Mouse (Mus musculus): ENCODE data around the gene Wwtr1. TPM values are rescaled to one million over a fixed set of nuclear protein-coding genes. Genes with fewer than 3 reads are reported as not detected.

Gene Wwtr1
- polyA plus RNA-seq, 2 experiments: 34.5 to 54.2 TPM

DNA sequence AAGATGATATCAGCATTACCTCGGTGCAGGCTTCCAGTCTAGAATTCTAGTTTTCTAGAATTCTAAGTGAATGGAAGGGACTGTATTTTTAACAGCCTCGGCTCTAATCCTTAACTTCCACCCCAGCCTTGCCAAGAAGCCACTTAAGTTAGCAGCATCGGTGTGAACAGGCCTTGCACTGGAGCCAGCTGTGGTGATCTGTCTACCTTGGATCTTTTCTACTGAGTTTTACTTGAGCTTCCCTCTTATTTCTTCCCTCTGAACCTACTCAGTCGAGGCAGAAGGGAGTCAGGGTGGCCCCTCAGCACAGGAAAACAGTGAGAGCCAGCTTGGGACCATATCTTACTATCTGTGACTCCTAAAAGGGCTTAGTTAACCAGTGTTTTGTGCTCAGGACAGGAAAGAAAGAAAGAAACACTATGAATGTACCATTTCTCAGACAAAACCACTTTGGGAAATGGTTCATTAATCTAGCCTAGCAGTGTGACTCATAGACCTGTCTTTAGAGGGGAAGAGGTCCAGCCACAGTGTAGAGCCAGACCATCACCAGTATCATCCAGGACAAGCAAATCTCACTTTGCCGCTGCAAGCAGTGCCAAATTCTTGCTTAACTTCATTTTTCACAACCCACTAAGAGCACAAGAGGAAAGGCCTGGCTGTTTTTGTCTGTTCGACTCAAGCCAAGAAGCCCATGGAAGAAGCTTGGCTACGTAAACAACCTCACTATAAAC lies 65.6 kb downstream of the Wwtr1 start:
- Histone ChIP-seq H3K36me3 (ENCODE audit: control insufficient read depth, insufficient read depth, low read length) (no peaks in the 10 kb centered on the region), H3K4me1 (ENCODE audit: control insufficient read depth, insufficient read depth, low read length) (peaks cover 8% of the 10 kb centered on the region), H3K9me3 (ENCODE audit: control insufficient read depth, low read length) (no peaks in the 10 kb centered on the region), H3K4me3 (replicated peaks; ENCODE audit: low read length) (no peak overlapping the region), H3K4me2 (replicated peaks; ENCODE audit: low read depth, low read length, severe bottlenecking) (no peak overlapping the region), H3K27ac (replicated peaks; ENCODE audit: low read depth, low read length) (no peak overlapping the region), H3K27me3 (ENCODE audit: control insufficient read depth, insufficient read depth, low read length) (no peaks in the 10 kb centered on the region), H3K9ac (ENCODE audit: low read depth, low read length, severe bottlenecking) (no peak overlapping the region)
- no peak for DNase-seq (ENCODE audit: low spot score)
- no peak for TF ChIP-seq POLR2A (IDR thresholded peaks at IDR 0.05; ENCODE audit: borderline replicate concordance, extremely low read depth, insufficient read depth, insufficient read length)
- 84% methylated on average over 7 of the region's 7 CpGs for WGBS
- ATAC-seq (ENCODE audit: low FRiP score, low read depth): no peak

DNA sequence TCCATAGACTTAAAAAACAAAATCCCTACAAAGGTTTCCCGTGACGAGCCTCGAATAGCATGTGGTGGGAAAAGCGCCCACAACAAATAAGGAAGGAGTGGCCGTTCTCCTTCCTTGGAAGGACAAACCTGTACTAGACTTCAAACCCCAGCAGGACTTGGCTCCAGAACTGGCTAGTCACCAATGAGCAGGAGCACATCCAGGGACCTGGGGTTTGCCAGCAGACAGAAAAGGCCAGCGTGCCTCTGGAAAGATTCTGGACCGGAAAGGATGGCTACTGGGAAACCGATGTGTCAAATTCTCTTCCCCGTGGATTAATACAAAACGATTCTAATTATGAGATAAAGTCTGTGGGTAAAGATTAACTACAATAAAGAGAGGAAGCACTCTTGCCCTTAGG lies 69.7 kb downstream of the Wwtr1 start:
- 0 out of 2 replicates have a peak, but pooled peaks cover 2% of the 10 kb centered on the region for H3K36me3 ChIP-seq (ENCODE audit: control insufficient read depth, insufficient read depth, low read length)
- ATAC-seq (ENCODE audit: low FRiP score, low read depth) (no peak), DNase-seq (ENCODE audit: low spot score) (no peak)
- H3K9me3 ChIP-seq (ENCODE audit: control insufficient read depth, low read length): no peaks in the 10 kb centered on the region
- no peak overlapping the region for H3K9ac ChIP-seq (ENCODE audit: low read depth, low read length, severe bottlenecking)
- H3K4me1 ChIP-seq (ENCODE audit: control insufficient read depth, insufficient read depth, low read length): no peaks in the 10 kb centered on the region
- 81% methylated on average over 10 of the region's 10 CpGs for WGBS
- H3K4me3 ChIP-seq (replicated peaks; ENCODE audit: low read length): no peak overlapping the region
- no peak overlapping the region for H3K4me2 ChIP-seq (replicated peaks; ENCODE audit: low read depth, low read length, severe bottlenecking)
- no peak for TF ChIP-seq POLR2A (IDR thresholded peaks at IDR 0.05; ENCODE audit: borderline replicate concordance, extremely low read depth, insufficient read depth, insufficient read length)
- no peaks in the 10 kb centered on the region for H3K27me3 ChIP-seq (ENCODE audit: control insufficient read depth, insufficient read depth, low read length)
- H3K27ac ChIP-seq (replicated peaks; ENCODE audit: low read depth, low read length): no peak overlapping the region

DNA sequence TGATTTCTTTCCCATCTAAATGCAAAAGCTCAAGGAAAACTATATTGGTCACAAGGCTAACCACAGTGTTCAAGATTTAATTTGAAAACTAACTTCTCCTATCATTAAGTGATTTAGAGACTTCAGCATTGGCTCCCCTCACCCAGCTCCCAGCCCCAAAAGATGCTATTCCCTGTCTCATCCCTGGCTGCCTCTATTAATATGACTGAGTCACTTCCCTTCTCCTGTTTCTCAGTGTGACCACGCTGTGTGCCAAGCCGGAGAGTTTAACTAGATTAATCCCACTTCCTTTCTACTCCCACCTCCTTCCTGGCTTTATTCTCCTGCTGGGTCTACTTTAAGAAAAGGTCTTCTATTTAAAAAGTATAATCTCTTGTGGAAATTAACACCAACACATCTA lies 71.0 kb downstream of the Wwtr1 start:
- Histone ChIP-seq H3K27me3 (ENCODE audit: control insufficient read depth, insufficient read depth, low read length) (no peaks in the 10 kb centered on the region), H3K9ac (ENCODE audit: low read depth, low read length, severe bottlenecking) (no peak overlapping the region), H3K9me3 (ENCODE audit: control insufficient read depth, low read length) (no peaks in the 10 kb centered on the region), H3K4me1 (ENCODE audit: control insufficient read depth, insufficient read depth, low read length) (no peaks in the 10 kb centered on the region), H3K27ac (replicated peaks; ENCODE audit: low read depth, low read length) (no peak overlapping the region), H3K4me2 (replicated peaks; ENCODE audit: low read depth, low read length, severe bottlenecking) (no peak overlapping the region), H3K4me3 (replicated peaks; ENCODE audit: low read length) (no peak overlapping the region), H3K36me3 (ENCODE audit: control insufficient read depth, insufficient read depth, low read length) (peaks cover 10% of the 10 kb centered on the region)
- no peak for TF ChIP-seq POLR2A (IDR thresholded peaks at IDR 0.05; ENCODE audit: borderline replicate concordance, extremely low read depth, insufficient read depth, insufficient read length)
- WGBS: 40% methylated on average over 2 of the region's 2 CpGs
- no peak for DNase-seq (ENCODE audit: low spot score)
- no peak for ATAC-seq (ENCODE audit: low FRiP score, low read depth)

DNA sequence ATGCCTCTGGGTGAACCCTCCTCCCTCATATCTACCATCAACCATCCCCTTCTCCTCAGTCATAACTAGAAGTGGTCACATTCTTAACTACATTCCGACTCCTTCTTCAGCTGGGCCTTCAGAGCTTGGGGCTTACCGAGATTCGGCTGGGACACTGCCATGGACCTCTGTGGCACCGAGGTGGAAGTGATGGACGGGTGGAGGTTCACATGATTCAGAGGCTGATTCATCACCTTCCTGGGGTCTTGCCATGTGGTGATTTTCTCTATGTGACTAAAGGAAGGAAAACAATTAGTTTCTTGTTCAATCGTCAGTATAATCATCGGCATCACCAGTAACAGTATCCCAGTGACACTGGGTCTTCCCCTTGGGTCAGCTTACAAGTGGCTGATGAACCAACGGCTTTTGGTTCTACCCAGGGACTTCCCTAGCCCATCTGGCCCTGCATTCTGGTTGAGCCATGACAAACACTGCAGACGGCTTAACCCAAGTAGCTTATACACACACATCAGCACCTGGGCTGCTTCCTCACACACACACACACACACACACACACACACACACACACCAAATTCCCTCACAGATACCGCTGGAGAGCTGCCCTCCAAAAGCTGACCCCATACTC lies 74.0 kb downstream of the Wwtr1 start:
- H3K4me3 ChIP-seq (replicated peaks; ENCODE audit: low read length): no peak overlapping the region
- DNase-seq (ENCODE audit: low spot score) (no peak), ATAC-seq (ENCODE audit: low FRiP score, low read depth) (no peak)
- H3K9ac ChIP-seq (ENCODE audit: low read depth, low read length, severe bottlenecking): no peak overlapping the region
- WGBS: 81% methylated on average over 10 of the region's 10 CpGs
- no peaks in the 10 kb centered on the region for H3K27me3 ChIP-seq (ENCODE audit: control insufficient read depth, insufficient read depth, low read length)
- no peaks in the 10 kb centered on the region for H3K9me3 ChIP-seq (ENCODE audit: control insufficient read depth, low read length)
- H3K4me2 ChIP-seq (replicated peaks; ENCODE audit: low read depth, low read length, severe bottlenecking): no peak overlapping the region
- no peak overlapping the region for H3K27ac ChIP-seq (replicated peaks; ENCODE audit: low read depth, low read length)
- no peak for TF ChIP-seq POLR2A (IDR thresholded peaks at IDR 0.05; ENCODE audit: borderline replicate concordance, extremely low read depth, insufficient read depth, insufficient read length)
- no peaks in the 10 kb centered on the region for H3K4me1 ChIP-seq (ENCODE audit: control insufficient read depth, insufficient read depth, low read length)
- H3K36me3 ChIP-seq (ENCODE audit: control insufficient read depth, insufficient read depth, low read length): peaks cover 18% of the 10 kb centered on the region

DNA sequence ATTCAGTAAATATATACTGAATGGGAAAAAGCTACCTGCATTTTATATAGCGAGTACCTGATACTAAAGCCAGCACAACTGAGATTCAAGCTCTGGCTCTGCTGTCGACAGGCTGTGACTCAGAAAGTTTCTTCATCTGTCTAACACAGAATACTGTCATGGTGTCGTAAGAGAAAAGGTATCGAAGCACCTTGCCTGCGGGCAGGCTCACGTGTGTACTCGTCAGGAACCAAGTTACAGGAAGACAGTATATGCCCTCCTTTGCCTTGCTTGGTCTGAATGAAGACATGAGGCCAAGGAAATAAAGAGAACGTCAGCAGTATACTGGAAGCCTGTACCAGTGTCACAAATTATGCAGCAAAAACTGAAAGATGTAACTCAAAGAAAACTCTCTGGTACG lies 74.9 kb downstream of the Wwtr1 start:
- Histone ChIP-seq H3K4me1 (ENCODE audit: control insufficient read depth, insufficient read depth, low read length) (0 out of 2 replicates have a peak, but pooled peaks cover 2% of the 10 kb centered on the region), H3K4me3 (replicated peaks; ENCODE audit: low read length) (no peak overlapping the region), H3K9me3 (ENCODE audit: control insufficient read depth, low read length) (no peaks in the 10 kb centered on the region), H3K9ac (ENCODE audit: low read depth, low read length, severe bottlenecking) (no peak overlapping the region), H3K4me2 (replicated peaks; ENCODE audit: low read depth, low read length, severe bottlenecking) (no peak overlapping the region), H3K27ac (replicated peaks; ENCODE audit: low read depth, low read length) (no peak overlapping the region), H3K36me3 (ENCODE audit: control insufficient read depth, insufficient read depth, low read length) (peaks cover 18% of the 10 kb centered on the region), H3K27me3 (ENCODE audit: control insufficient read depth, insufficient read depth, low read length) (no peaks in the 10 kb centered on the region)
- DNase-seq (ENCODE audit: low spot score): no peak
- ATAC-seq (ENCODE audit: low FRiP score, low read depth): no peak
- WGBS: 89% methylated on average over 9 of the region's 9 CpGs
- no peak for TF ChIP-seq POLR2A (IDR thresholded peaks at IDR 0.05; ENCODE audit: borderline replicate concordance, extremely low read depth, insufficient read depth, insufficient read length)
